Mouse (Mus musculus) spleen, adult 2 months (tissue): ENCODE measurements around the gene Hacd3. TPM values are rescaled to one million over a fixed set of nuclear protein-coding genes. Genes with fewer than 3 reads are reported as not detected.

Experiments used
- DNase-seq, 2 experiments: peaks; one replicate each; pipeline versions ENCODE4 v3.0.0 to v3.0.0-alpha.2; 2012 to 2021; ENCODE audit warnings: low spot score in 2 of 2, low read depth in 1 of 2
- H3K27ac ChIP-seq: fragments of 200-500 bp; 2 replicates; pipeline ENCODE4 v1.5.1; 2012; ENCODE audit warnings: low read length, inconsistent platforms; ENCODE audit not compliant: insufficient read depth
- H3K27me3 ChIP-seq: fragments of 200-500 bp; 2 replicates; pipeline ENCODE4 v1.6.1; 2012; ENCODE audit warnings: mild to moderate bottlenecking, moderate library complexity, low read length, inconsistent platforms; ENCODE audit not compliant: control insufficient read depth, insufficient read depth
- H3K36me3 ChIP-seq: fragments of 200-500 bp; 2 replicates; pipeline ENCODE4 v1.6.1; 2012; ENCODE audit warnings: mild to moderate bottlenecking, low read length, inconsistent platforms; ENCODE audit not compliant: control insufficient read depth, insufficient read depth
- H3K4me1 ChIP-seq: fragments of 200-500 bp; 2 replicates; pipeline ENCODE4 v1.6.1; 2011; ENCODE audit warnings: inconsistent platforms; ENCODE audit not compliant: control insufficient read depth, insufficient read depth, insufficient read length
- H3K4me3 ChIP-seq: fragments of 200-500 bp; 2 replicates; pipeline ENCODE4 v1.5.1; 2011; ENCODE audit warnings: mild to moderate bottlenecking, inconsistent platforms; ENCODE audit not compliant: insufficient read depth, insufficient read length; ENCODE audit errors: extremely low read depth
- CTCF ChIP-seq: fragments of 200-500 bp; IDR thresholded peaks from 2 replicates; pipeline ENCODE4 v1.5.1; 2011; ENCODE audit warnings: mild to moderate bottlenecking, inconsistent platforms; ENCODE audit not compliant: insufficient read depth, insufficient read length, insufficient replicate concordance; ENCODE audit errors: extremely low read depth
- POLR2A ChIP-seq: fragments of 200-500 bp; IDR thresholded peaks from 2 replicates; pipeline ENCODE4 v1.6.1; 2011; ENCODE audit warnings: low read depth, low read length, inconsistent platforms
- WGBS: fragments of 180-500 bp; shearing (Covaris S2); methylation state at CpG from one replicate; pipeline ENCODE4 v1.1.7; 2018; 5-methylcytosine and 5-hydroxymethylcytosine counted together
- polyA plus RNA-seq: library from polyadenylated mRNA; depleted of rRNA; stranded (reverse); fragments of >200 nt; gene quantifications from 2 replicates; pipeline ENCODE4 v1.2.3, GENCODE M21; 2012

The Hacd3 gene
- polyA plus RNA-seq, 1 experiment: 12.4 TPM

DNA sequence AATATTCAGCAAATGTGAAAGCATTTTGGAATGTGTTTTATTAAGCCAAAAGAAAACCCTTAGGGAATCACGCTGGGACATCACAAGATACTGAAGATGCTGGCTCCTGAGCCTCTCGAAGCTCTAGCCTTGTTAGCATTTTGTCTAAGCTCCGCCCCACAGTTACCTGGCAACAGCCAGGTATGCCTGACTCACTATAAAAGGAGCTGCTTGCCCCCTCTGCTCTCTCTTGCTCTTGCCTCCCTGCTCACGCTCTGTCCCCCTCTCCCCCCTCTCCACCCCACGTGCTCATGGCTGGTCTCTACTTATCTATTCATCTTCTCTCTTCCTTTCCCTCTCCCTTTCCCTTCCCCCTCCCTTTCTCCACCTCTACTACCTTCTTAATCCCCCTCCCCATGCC, 69.4 kb downstream of the Hacd3 start:
- H3K4me3 ChIP-seq: no peak overlapping the region
- WGBS: 55% methylated on average over 5 of the region's 5 CpGs
- no peaks in the 10 kb centered on the region for H3K36me3 ChIP-seq
- H3K27ac ChIP-seq: no peak overlapping the region
- DNase-seq: no peak
- H3K4me1 ChIP-seq: no peaks in the 10 kb centered on the region
- 0 out of 2 replicates have a peak, but pooled peaks cover 3% of the 10 kb centered on the region for H3K27me3 ChIP-seq
- no peak for TF ChIP-seq CTCF
- TF ChIP-seq POLR2A: no peak

DNA sequence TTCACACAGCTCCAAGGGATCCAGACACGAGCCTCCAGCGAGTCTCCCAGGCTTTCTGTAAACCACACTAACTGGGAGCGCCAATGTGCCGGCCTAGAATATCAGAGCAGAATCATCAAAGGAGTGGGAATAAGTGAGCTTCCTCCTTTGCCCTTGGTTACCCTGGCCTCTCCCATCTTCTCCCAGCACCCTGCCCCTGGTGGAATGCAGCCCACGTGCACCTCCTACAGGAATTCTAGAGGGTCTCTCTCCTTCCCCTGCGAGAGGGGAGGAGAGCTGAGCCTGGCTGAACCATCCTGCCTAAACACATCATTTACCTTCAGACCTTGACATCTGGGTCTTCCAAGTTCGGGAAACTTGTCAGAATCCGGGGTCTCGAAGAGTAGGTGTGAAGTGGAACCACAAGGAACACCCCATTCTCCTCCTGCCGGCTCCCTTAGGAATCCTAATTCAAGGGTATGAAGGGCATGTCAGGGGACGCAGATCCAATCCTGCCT, 70.3 kb downstream of the Hacd3 start, which contains the start of gene Slc24a1:
TSS of gene Slc24a1 (minus strand) at position 447 of the 497 bp plus-strand sequence.
- Histone ChIP-seq H3K27me3 (0 out of 2 replicates have a peak, but pooled peaks cover 3% of the 10 kb centered on the region), H3K36me3 (no peaks in the 10 kb centered on the region), H3K27ac (no peak within 1 kb of the TSS), H3K4me3 (no peak within 1 kb of the TSS), H3K4me1 (no peaks in the 10 kb centered on the region)
- no peak for TF ChIP-seq POLR2A
- TF ChIP-seq CTCF: no peak
- WGBS: 65% methylated on average over 11 of the region's 11 CpGs
- DNase-seq: no peak

- no peak for TF ChIP-seq CTCF
- TF ChIP-seq POLR2A: no peak
- WGBS: 85% methylated on average over 9 of the region's 9 CpGs
- H3K27ac ChIP-seq: no peak overlapping the region
These were observed 73.9 kb downstream of the Hacd3 start for GRCm38 (mm10) chr9:64947483-64948095.

GRCm38 (mm10) chr9:64943997-64944396, 77.5 kb downstream of the Hacd3 start:
- DNase-seq: no peak
- WGBS: 70% methylated on average over 11 of the region's 11 CpGs
- no peaks in the 10 kb centered on the region for H3K27me3 ChIP-seq
- no peak overlapping the region for H3K27ac ChIP-seq
- TF ChIP-seq POLR2A: no peak
- TF ChIP-seq CTCF: no peak
- H3K36me3 ChIP-seq: no peaks in the 10 kb centered on the region
- H3K4me3 ChIP-seq: no peak overlapping the region
- no peaks in the 10 kb centered on the region for H3K4me1 ChIP-seq

More at GRCm38 (mm10) chr9:64947483-64948095, 73.9 kb downstream of the Hacd3 start:
- Histone ChIP-seq H3K4me1 (no peaks in the 10 kb centered on the region), H3K36me3 (no peaks in the 10 kb centered on the region), H3K4me3 (no peak overlapping the region), H3K27me3 (no peaks in the 10 kb centered on the region)
- DNase-seq: no peak

DNA sequence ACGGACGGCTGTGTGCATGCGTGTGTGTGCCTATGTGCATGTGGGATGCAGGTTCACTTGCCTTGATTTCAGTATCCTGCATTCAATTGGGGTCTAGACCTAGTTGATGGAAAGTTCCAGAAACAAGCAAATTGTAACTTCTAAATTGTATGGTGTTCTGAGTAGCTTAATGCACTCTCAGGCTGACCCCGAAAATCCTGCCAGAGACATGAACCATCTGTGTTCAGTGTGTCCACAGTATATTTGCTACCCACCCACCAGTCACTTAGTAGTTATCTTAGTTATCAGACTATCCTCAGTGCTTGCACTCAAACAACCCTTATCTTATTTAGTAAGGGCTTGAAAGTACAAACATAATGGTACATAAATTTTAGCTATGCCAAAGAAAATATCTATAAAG, 79.8 kb downstream of the Hacd3 start:
- H3K4me3 ChIP-seq: no peak overlapping the region
- no peaks in the 10 kb centered on the region for H3K4me1 ChIP-seq
- no peak overlapping the region for H3K27ac ChIP-seq
- DNase-seq: no peak
- WGBS: 91% methylated on average over 4 of the region's 4 CpGs
- no peaks in the 10 kb centered on the region for H3K36me3 ChIP-seq
- no peaks in the 10 kb centered on the region for H3K27me3 ChIP-seq
- TF ChIP-seq POLR2A: no peak
- no peak for TF ChIP-seq CTCF

DNA sequence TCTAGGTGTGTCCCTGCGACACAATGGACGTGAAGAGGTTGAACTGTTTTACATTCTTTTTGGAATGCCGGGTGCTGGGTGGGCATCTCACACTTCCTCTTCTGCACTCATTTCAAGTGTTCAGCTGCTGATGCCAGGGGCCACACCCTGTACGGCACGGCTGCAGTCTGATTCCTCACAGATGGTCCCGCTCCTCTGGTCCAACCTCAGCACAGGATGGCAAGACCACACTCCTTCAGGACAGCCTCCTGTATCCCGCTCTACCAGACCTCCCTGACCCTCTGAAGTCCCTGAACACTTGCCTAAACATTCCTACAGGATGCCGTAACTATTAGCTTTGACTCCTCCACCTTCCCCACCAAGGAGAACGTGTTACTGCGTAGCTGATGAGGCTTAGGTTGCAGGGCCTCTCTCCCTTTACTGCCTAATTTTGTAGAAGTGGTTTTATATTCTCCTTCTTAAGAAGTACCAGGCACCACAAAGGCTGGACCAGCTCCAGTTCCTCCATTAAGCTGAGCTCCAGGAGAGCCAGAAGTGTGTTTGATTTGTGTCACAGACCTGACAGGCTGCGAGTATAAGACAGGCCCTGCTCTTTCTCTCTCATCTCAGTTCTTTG, 80.7 kb downstream of the Hacd3 start:
- DNase-seq: no peak
- Histone ChIP-seq H3K27me3 (no peaks in the 10 kb centered on the region), H3K4me1 (no peaks in the 10 kb centered on the region), H3K4me3 (no peak overlapping the region), H3K27ac (no peak overlapping the region), H3K36me3 (no peaks in the 10 kb centered on the region)
- TF ChIP-seq POLR2A (no peak), CTCF (no peak)
- WGBS: 73% methylated on average over 11 of the region's 11 CpGs

GRCm38 (mm10) chr9:64939790-64940189, 81.7 kb downstream of the Hacd3 start:
- H3K4me3 ChIP-seq: no peak overlapping the region
- WGBS: 74% methylated on average over 2 of the region's 2 CpGs
- no peaks in the 10 kb centered on the region for H3K27me3 ChIP-seq
- TF ChIP-seq CTCF (no peak), POLR2A (no peak)
- H3K36me3 ChIP-seq: no peaks in the 10 kb centered on the region
- no peak overlapping the region for H3K27ac ChIP-seq
- no peaks in the 10 kb centered on the region for H3K4me1 ChIP-seq
- no peak for DNase-seq
